Mouse (Mus musculus): ENCODE measurements around the gene Lyrm9. TPM values are rescaled to one million over a fixed set of nuclear protein-coding genes. Genes with fewer than 3 reads are reported as not detected.
"Not testable (repeated sequence)": the region's sequence is repeated elsewhere in the genome, so short reads cannot be mapped to it uniquely, and the experiment has no call there.

Lyrm9 gene
- polyA plus RNA-seq, 1 experiment from 2014 or later: 14.2 TPM

- WGBS: 78% methylated on average over 5 of the region's 5 CpGs
- DNase-seq (ENCODE audit: low spot score): no peak
- H3K9ac ChIP-seq (replicated peaks; ENCODE audit: low read length): no peak overlapping the region
- H3K36me3 ChIP-seq (replicated peaks; ENCODE audit: control insufficient read depth, insufficient read depth, low read depth, low read length): no peaks in the 10 kb centered on the region
- H3K27me3 ChIP-seq (ENCODE audit: control insufficient read depth, insufficient read depth, low read length): no peaks in the 10 kb centered on the region
- H3K27ac ChIP-seq (replicated peaks; ENCODE audit: low read depth, low read length): no peak overlapping the region
- no peaks in the 10 kb centered on the region for H3K9me3 ChIP-seq (replicated peaks; ENCODE audit: control insufficient read depth, low read length)
- no peak overlapping the region for H3K4me2 ChIP-seq (ENCODE audit: low read depth, low read length)
- no peak for ATAC-seq (replicated peaks; ENCODE audit: insufficient number of reproducible peaks, low FRiP score, low TSS enrichment, low read depth)
- no peaks in the 10 kb centered on the region for H3K4me1 ChIP-seq (ENCODE audit: control insufficient read depth, insufficient read depth, low read length)
- H3K4me3 ChIP-seq (ENCODE audit: low read depth, low read length): no peak overlapping the region
These were observed 38.3 kb downstream of the Lyrm9 start for GRCm38 (mm10) chr11:78864567-78865278.

DNA sequence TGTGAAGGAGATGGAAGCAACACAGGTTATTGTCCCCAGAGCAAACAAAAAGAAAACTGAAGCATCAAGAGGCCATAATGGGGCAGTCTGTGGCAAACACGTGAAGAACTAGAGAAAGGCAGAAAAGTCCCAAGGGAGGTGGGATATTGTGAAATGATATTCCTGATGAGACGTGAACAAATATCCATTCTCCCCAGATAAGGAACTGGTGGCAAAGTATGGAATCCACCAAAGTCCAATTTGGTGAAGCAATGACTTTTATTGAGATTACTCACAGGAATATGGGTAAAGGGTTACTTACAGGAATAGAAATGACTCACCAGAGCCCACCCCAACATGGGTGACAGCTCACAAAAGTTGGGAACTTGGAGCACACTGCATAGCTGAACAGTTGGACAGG lies 38.9 kb downstream of the Lyrm9 start:
- WGBS: 87% methylated on average over 2 of the region's 2 CpGs
- no peak for ATAC-seq (replicated peaks; ENCODE audit: insufficient number of reproducible peaks, low FRiP score, low TSS enrichment, low read depth)
- no peaks in the 10 kb centered on the region for H3K27me3 ChIP-seq (ENCODE audit: control insufficient read depth, insufficient read depth, low read length)

GRCm38 (mm10) chr11:78866486-78866885 lies 40.1 kb downstream of the Lyrm9 start:
- Histone ChIP-seq H3K4me3 (ENCODE audit: low read depth, low read length) (no peak overlapping the region), H3K4me1 (ENCODE audit: control insufficient read depth, insufficient read depth, low read length) (no peaks in the 10 kb centered on the region), H3K9me3 (replicated peaks; ENCODE audit: control insufficient read depth, low read length) (no peaks in the 10 kb centered on the region), H3K4me2 (ENCODE audit: low read depth, low read length) (no peak overlapping the region), H3K27me3 (ENCODE audit: control insufficient read depth, insufficient read depth, low read length) (no peaks in the 10 kb centered on the region), H3K27ac (replicated peaks; ENCODE audit: low read depth, low read length) (no peak overlapping the region), H3K36me3 (replicated peaks; ENCODE audit: control insufficient read depth, insufficient read depth, low read depth, low read length) (no peaks in the 10 kb centered on the region), H3K9ac (replicated peaks; ENCODE audit: low read length) (no peak overlapping the region)
- WGBS: 76% methylated on average over 3 of the region's 3 CpGs
- DNase-seq (ENCODE audit: low spot score): no peak
- no peak for ATAC-seq (replicated peaks; ENCODE audit: insufficient number of reproducible peaks, low FRiP score, low TSS enrichment, low read depth)

More for the DNA sequence above, 38.9 kb downstream of the Lyrm9 start:
- Histone ChIP-seq H3K36me3 (replicated peaks; ENCODE audit: control insufficient read depth, insufficient read depth, low read depth, low read length) (no peaks in the 10 kb centered on the region), H3K27ac (replicated peaks; ENCODE audit: low read depth, low read length) (no peak overlapping the region), H3K4me2 (ENCODE audit: low read depth, low read length) (no peak overlapping the region), H3K9me3 (replicated peaks; ENCODE audit: control insufficient read depth, low read length) (no peaks in the 10 kb centered on the region), H3K4me3 (ENCODE audit: low read depth, low read length) (no peak overlapping the region), H3K9ac (replicated peaks; ENCODE audit: low read length) (no peak overlapping the region), H3K4me1 (ENCODE audit: control insufficient read depth, insufficient read depth, low read length) (no peaks in the 10 kb centered on the region)
- no peak for DNase-seq (ENCODE audit: low spot score)

- H3K27me3 ChIP-seq (ENCODE audit: control insufficient read depth, insufficient read depth, low read length): no peaks in the 10 kb centered on the region
- H3K9ac ChIP-seq (replicated peaks; ENCODE audit: low read length): no peak overlapping the region
- H3K27ac ChIP-seq (replicated peaks; ENCODE audit: low read depth, low read length): no peak overlapping the region
- WGBS: 77% methylated on average over 3 of the region's 3 CpGs
- no peak overlapping the region for H3K4me3 ChIP-seq (ENCODE audit: low read depth, low read length)
- DNase-seq (ENCODE audit: low spot score): no peak
- no peak overlapping the region for H3K4me2 ChIP-seq (ENCODE audit: low read depth, low read length)
- no peaks in the 10 kb centered on the region for H3K36me3 ChIP-seq (replicated peaks; ENCODE audit: control insufficient read depth, insufficient read depth, low read depth, low read length)
- H3K4me1 ChIP-seq (ENCODE audit: control insufficient read depth, insufficient read depth, low read length): no peaks in the 10 kb centered on the region
- no peak for ATAC-seq (replicated peaks; ENCODE audit: insufficient number of reproducible peaks, low FRiP score, low TSS enrichment, low read depth)
- no peaks in the 10 kb centered on the region for H3K9me3 ChIP-seq (replicated peaks; ENCODE audit: control insufficient read depth, low read length)
These were observed 41.3 kb downstream of the Lyrm9 start for GRCm38 (mm10) chr11:78867696-78868095.

DNA sequence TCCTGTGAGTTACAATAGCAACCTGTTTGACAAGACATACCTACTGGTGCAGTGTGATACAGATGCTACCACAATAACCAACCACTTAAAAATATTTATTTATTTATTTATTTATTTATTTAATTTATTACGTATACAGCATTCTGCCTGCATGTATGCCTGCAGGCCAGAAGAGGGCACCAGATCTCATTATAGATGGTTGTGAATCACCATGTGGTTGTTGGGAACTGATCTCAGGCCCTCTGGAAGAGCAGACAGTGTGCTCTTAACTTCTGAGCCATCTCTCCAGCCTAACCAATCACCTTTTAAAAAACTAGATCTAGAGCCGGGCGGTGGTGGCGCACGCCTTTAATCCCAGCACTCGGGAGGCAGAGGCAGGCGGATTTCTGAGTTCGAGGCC lies 42.8 kb downstream of the Lyrm9 start:
- H3K9me3 ChIP-seq (replicated peaks; ENCODE audit: control insufficient read depth, low read length); H3K27me3 ChIP-seq (ENCODE audit: control insufficient read depth, insufficient read depth, low read length); ATAC-seq (replicated peaks; ENCODE audit: insufficient number of reproducible peaks, low FRiP score, low TSS enrichment, low read depth); H3K9ac ChIP-seq (replicated peaks; ENCODE audit: low read length); H3K4me2 ChIP-seq (ENCODE audit: low read depth, low read length); DNase-seq (ENCODE audit: low spot score); H3K27ac ChIP-seq (replicated peaks; ENCODE audit: low read depth, low read length); H3K4me3 ChIP-seq (ENCODE audit: low read depth, low read length); H3K4me1 ChIP-seq (ENCODE audit: control insufficient read depth, insufficient read depth, low read length); H3K36me3 ChIP-seq (replicated peaks; ENCODE audit: control insufficient read depth, insufficient read depth, low read depth, low read length): not testable (repeated sequence)
- 91% methylated on average over 8 of the region's 8 CpGs for WGBS

DNA sequence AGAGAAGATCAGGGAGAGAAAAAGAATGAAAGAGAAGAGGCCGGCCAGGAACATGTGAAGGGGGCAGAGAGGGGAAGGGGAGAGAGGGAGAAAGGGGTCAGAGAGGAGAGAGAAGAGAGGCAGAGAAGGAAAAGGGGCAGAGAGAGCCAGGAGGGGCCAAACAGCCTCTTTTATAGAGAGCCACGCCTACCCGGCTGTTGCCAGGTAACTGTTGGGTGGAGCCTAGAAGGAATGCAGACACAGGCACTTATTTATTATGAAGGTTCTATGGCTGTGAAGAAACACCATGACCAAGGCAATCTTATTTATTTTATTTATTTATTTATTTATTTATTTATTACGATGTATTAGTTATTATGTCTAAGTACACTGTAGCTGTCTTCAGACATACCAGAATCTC lies 44.5 kb downstream of the Lyrm9 start:
- H3K9ac ChIP-seq (replicated peaks; ENCODE audit: low read length): no peak overlapping the region
- H3K4me2 ChIP-seq (ENCODE audit: low read depth, low read length): no peak overlapping the region
- H3K27ac ChIP-seq (replicated peaks; ENCODE audit: low read depth, low read length): no peak overlapping the region
- ATAC-seq (replicated peaks; ENCODE audit: insufficient number of reproducible peaks, low FRiP score, low TSS enrichment, low read depth): no peak
- no peaks in the 10 kb centered on the region for H3K9me3 ChIP-seq (replicated peaks; ENCODE audit: control insufficient read depth, low read length)
- 86% methylated on average over 4 of the region's 4 CpGs for WGBS
- no peak overlapping the region for H3K4me3 ChIP-seq (ENCODE audit: low read depth, low read length)
- H3K27me3 ChIP-seq (ENCODE audit: control insufficient read depth, insufficient read depth, low read length): no peaks in the 10 kb centered on the region
- H3K36me3 ChIP-seq (replicated peaks; ENCODE audit: control insufficient read depth, insufficient read depth, low read depth, low read length): no peaks in the 10 kb centered on the region
- no peaks in the 10 kb centered on the region for H3K4me1 ChIP-seq (ENCODE audit: control insufficient read depth, insufficient read depth, low read length)
- no peak for DNase-seq (ENCODE audit: low spot score)

DNA sequence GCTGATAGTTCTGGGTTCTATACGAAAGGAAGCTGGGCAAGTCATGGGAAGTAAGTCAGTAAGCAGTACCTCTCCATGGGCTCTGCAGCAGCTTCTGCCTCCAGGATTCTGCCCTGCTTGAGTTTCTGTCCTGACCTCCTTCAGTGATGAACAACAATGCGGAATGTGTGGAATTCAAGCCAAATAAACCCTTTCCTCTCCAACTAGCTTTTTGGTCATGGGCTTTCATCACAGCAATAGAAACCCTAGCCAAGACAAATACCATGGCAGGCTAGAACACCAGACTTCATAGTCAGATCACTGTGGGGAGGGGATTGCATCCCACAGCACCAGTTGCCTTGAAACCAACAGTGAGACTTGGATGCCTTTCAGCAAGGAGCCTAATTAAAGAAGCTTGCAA lies 46.4 kb downstream of the Lyrm9 start:
- Histone ChIP-seq H3K4me1 (ENCODE audit: control insufficient read depth, insufficient read depth, low read length) (no peaks in the 10 kb centered on the region), H3K9ac (replicated peaks; ENCODE audit: low read length) (no peak overlapping the region), H3K4me3 (ENCODE audit: low read depth, low read length) (no peak overlapping the region), H3K4me2 (ENCODE audit: low read depth, low read length) (no peak overlapping the region), H3K27me3 (ENCODE audit: control insufficient read depth, insufficient read depth, low read length) (no peaks in the 10 kb centered on the region), H3K36me3 (replicated peaks; ENCODE audit: control insufficient read depth, insufficient read depth, low read depth, low read length) (no peaks in the 10 kb centered on the region), H3K27ac (replicated peaks; ENCODE audit: low read depth, low read length) (no peak overlapping the region), H3K9me3 (replicated peaks; ENCODE audit: control insufficient read depth, low read length) (no peaks in the 10 kb centered on the region)
- ATAC-seq (replicated peaks; ENCODE audit: insufficient number of reproducible peaks, low FRiP score, low TSS enrichment, low read depth) (no peak), DNase-seq (ENCODE audit: low spot score) (no peak)
- WGBS: 38% methylated on average over 2 of the region's 2 CpGs

DNA sequence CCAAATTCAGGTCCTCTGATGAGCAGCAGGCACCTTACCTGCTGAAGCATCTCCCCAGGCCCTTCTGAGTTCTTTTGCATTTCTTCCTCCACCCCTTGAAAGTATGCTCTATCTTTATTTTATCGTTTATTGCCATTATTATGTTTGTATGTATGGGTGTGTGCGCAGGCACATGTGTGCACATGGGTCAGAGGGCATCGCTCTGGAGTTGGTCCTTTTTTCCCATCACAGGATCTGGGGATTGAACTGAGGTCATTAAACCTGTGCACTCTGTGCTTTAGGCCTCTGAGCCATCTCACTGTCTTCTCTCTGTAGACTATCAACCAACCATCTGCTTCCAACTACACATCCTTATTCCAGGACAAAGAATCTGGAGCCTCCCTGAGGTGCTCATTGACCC lies 53.3 kb downstream of the Lyrm9 start:
- Histone ChIP-seq H3K27me3 (ENCODE audit: control insufficient read depth, insufficient read depth, low read length) (no peaks in the 10 kb centered on the region), H3K4me2 (ENCODE audit: low read depth, low read length) (no peak overlapping the region), H3K9me3 (replicated peaks; ENCODE audit: control insufficient read depth, low read length) (no peaks in the 10 kb centered on the region), H3K36me3 (replicated peaks; ENCODE audit: control insufficient read depth, insufficient read depth, low read depth, low read length) (no peaks in the 10 kb centered on the region), H3K27ac (replicated peaks; ENCODE audit: low read depth, low read length) (no peak overlapping the region), H3K4me1 (ENCODE audit: control insufficient read depth, insufficient read depth, low read length) (no peaks in the 10 kb centered on the region), H3K9ac (replicated peaks; ENCODE audit: low read length) (no peak overlapping the region), H3K4me3 (ENCODE audit: low read depth, low read length) (no peak overlapping the region)
- 92% methylated on average over 3 of the region's 3 CpGs for WGBS
- DNase-seq (ENCODE audit: low spot score) (no peak), ATAC-seq (replicated peaks; ENCODE audit: insufficient number of reproducible peaks, low FRiP score, low TSS enrichment, low read depth) (no peak)
